Mouse (Mus musculus) spleen, postnatal 10 days (tissue): ENCODE results near the gene Srp9.

Source experiments
- DNase-seq, 2 experiments: peaks; one replicate each; pipeline ENCODE4 v3.0.0; 2021 to 2022; ENCODE audit warnings: low spot score in 2 of 2

Srp9 gene

DNA sequence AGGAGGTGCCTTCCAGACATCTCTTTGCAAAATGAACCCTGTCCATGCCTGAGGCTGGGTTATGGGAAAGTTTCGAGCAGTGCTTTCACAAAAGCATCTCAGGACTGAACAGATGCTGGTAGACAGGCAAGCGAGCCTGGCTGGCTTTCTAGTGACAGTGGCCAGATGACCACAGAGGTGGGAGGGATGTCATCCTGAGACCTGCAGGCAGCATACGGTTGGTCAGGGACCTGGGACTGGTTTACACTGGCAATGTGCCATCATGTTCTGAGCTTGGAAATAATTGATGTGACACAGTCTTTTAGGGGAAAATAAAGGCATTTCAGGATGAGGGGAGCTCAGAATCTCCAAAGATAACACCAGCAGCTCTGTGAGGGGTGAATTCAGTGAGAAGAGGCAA, 19.5 kb upstream of the Srp9 start:
- DNase-seq = no peak

- DNase-seq = no peak
These were observed 17.3 kb upstream of the Srp9 start for GRCm38 (mm10) chr1:182107251-182107650.

- DNase-seq = no peak
These were observed 16.0 kb upstream of the Srp9 start for GRCm38 (mm10) chr1:182108397-182109099.

- DNase-seq = no peak
These were observed 14.4 kb upstream of the Srp9 start for GRCm38 (mm10) chr1:182110185-182110584.

DNA sequence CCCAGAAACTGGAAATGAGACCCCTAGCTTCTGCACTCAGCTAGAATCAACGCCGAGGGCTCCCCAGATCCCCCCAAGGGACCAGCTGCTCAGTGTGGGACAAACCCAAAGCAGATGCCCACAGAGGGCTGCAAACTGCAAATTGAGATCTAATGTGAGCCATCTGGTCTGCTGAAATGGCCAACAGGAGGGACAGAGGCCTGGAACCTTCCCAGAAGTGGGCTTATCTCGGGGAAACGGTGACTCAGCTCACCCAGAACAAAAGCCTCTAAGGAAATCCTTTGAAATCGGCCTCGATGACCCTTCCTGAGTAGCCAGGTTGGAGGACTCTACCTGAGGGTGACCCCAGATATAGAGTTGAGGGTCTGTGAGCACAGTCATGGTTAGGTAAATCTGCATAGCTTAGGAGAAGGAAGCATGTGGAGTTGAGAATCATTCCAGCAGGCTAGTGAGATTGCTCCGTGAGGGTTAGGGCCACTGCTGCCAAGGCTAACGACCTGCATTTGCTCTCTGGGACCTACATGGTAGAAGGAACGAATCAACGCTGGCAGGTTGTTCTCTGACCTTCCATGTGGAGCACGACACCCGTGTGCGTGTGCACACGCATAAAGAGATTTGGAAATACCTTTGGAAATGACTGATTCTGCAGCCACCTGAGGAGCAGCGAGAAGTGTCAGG, 13.7 kb upstream of the Srp9 start:
- no peak for DNase-seq

DNA sequence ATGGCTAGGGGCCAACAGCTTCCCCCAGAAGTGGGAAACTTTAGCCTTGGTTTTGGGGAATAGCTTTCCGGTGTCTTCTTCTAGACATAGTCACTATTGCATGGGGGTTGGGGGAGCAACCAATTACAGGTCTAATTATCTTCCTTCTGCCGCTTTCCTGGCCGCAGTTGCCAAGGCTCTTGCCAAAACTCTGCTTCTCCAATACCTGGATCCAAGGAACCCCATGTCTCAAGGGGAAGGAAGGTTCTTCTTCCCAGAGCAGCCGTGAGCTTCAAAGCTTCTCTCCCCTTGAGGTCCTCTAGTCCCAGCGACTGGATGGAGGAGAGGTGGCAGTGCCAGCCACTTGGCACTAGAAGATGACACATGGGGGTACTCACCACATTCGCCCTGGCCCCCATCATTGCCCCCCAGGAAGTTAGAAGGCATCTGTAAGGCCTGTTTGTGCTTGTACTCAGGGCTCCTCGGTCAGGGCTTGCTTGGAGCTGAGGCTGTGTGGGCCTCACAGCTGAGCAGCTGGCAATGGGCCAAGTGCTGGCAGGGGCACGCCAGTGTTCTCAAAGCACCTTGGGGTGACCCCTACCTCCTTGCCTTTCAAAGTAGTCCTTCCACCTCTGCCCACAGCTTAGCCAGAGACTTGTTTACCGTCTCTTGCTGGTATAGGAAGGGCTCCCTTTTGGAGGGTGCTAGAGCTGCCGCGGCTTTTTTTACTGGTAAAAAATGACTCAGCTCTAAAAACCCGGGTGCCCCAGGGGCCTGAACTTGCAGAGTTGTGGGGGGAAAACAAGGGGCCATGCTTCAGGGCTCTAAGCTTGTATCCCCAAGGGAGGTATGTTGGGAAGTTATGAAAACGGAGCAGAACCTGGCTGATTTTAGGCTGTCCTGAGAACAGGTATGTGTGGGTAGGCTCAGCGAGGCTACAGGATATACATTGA, 12.9 kb upstream of the Srp9 start:
- no peak for DNase-seq

DNA sequence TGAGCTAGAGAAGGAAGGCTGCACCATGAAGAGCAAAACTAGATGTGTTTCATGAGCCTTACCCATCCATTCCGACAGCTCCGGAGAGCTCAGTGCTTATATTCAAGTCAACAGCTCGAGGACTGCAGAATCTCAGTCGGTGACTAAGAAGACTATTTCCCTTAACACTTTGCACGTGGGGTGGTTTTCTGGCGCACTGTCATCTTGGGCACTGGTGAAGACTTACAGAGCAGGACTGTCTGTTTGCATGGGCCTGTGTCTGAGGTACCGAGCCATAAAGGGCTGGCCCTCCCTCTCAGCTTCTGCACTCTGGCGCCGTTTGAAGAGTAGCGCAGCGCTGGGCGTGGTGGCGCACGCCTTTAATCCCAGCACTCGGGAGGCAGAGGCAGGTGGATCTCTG, 12.2 kb upstream of the Srp9 start:
- no peak for DNase-seq

DNA sequence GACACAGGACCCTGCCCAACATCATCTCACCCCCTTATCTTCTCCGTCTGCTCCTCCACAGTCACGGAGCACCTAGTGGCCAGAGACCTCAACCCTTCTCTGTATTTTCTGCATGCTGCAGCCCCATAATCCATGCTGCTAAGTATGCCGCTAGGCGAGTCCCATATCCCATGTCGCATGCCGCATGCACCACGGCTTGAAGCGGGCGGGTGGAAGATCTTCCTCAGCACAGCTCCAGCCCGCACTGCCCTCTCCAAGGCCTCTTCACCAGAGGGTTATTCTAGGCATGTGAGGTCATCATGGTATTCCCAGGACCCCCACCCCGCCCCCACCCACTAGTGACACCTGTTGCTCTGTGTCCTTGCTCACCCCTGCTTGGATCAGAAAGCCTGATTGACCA, 11.4 kb upstream of the Srp9 start:
- DNase-seq = no peak

- no peak for DNase-seq
These were observed 10.7 kb upstream of the Srp9 start for GRCm38 (mm10) chr1:182113587-182114500.

DNA sequence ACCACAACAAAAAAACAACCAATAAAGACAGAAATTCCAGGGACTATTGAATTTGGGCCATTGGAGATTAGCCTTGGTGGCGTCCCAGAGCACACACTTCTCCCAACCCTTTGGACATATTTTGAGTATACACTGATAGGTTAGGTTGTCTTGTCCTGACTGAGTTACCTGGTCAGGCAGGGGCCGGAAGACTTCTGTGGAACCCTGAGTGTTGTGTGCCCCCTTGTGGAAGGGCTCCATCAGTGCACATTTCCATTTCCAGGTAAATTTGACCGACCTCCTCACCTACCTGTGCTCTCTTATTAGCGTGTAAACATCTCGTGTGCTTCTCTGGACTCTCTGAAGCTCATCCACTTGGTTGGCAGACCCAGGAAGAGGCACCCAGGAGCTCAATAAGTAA, 9.3 kb upstream of the Srp9 start:
- peak in 1 of 2 experiments; percentile 42 for DNase-seq

DNA sequence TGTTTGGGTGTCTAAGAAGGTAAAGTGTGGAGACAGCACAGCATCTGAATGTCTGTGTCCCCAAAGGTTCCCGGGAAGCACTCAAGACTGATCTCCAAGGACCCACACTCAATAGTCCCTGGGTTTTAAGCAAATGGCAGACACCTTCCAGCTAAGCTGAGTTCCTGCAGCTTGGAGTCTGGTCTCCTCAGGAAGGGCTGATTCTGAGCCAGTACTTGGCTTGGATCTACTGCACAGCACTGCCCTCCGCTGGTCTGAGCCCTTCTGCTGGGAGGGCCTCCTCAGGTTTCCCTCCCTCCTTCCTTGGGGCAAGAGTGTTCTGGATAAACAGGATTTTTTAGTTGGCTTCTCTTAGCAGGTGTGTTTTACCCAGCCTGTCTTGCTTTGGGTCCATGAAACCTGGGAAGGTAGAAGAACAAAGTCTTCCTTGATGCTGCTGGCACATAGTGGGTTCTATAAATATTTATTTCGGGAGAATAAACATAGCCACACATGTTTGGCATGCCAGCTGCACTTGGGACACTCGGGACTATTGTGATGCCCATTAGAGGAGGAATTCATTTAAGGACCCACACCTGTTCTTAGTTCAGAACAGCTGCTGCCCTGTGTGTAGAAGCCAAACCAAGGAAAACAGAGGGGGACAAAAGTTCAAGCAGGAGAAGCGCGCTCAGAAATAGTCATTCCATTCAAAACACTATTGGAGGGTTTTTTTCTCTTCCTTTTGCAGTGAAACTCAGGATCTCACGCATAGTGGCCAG, 8.7 kb upstream of the Srp9 start:
- DNase-seq = no peak

DNA sequence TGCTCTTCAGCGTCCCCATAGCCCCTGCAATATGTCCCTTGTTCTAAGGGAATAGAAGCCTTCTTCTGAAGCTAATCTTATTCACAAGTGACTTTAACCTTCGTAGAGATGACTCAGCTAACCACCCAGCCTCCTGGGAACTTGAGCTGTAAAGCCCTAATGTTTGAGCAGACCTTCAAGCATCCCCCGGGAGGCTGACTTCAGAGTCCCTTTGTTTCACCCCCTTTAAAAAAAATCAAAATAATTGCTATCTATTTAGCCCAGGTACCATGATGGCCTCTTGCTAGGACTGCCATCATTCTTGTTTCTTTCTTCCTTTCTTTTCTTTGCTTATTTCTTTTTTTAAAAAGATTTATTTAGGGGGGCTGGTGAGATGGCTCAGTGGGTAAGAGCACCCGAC, 2.1 kb upstream of the Srp9 start:
- DNase-seq = no peak

DNA sequence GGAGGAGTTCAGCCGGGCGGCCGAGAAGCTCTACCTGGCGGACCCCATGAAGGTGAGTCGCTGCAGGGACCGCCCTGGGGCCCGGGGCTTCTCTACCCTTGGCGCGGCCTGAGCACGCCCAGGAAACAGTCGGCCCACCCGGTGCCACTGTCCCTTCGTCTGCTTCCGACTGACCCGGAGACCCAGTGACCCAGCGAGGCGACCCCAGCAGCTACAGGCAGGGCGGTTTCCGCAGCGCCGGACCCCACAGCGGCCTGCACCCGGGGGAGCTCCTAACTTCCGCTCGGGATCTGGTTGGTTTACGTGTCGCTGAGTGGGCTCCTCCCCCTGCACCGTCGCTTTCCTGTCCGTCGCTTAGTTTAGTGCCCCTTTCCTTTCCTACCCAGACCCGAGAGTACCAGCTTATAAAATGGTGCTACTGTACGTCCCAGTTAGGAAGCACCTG, 409 bp downstream of the Srp9 start:
- peak; percentile 77 to 88 for DNase-seq

DNA sequence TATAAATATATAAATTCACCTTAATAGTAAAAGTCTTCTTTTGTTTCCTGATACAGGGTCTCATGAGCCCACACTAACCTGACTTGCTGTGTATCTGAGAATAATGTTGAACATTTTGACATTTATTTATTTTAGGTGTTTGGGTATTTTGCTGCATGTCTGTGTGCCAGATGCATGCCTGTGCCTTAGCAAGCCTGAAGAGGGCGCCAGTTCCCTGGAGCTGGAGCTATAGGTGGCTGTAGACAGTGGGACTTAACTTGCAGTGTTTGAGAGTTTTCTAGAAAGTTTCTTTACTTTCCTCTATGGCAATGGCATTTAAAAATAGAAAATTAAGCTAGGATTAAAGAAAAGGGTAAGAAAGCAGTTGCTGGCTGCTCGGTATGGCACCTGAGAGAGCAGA, 6.3 kb downstream of the Srp9 start:
- peak in 1 of 2 experiments; percentile 65 for DNase-seq

DNA sequence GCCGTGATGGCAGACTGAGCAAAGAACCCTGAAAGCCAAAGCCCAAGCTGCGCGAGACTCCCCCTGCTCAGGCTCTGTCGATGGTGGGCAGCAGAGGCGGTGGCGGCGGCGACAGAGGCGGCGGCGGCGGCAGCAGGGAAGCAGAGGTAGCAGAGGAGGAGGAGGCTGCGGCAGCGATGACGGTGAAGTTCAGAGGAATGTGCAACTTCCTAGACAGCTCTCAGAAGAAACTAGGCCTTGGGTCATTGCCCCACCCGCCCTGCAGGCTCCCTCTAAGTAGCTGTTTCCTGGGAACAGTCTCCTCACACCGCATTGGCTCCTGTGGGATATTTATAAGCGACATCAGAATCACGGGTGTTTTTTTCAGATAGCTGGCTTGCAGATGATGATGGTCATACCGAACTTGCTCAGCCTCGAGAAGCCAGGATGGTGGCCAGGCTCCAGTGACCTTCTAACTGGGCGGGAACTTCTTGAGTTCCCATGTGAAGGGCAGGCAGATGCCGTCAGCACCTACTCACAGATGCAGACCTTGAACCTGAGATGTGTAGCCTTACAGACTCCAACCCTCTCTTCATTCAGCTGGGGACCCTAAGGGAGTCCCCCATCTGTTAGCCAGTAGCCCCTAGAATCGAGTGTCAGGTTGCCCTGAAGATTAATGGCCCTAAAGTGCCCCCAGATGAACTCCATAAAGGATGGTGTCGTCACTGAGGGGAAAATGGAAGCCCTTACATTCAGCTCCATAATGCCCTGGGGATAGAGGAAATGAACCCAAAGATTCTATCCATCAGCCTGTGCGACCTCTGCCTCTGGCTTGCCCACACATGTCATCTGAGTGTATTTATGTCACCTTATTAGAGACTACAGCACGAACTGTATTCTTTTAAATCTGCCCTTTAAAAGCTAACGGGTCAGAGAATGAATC, 12.9 kb downstream of the Srp9 start:
- no peak for DNase-seq

GRCm38 (mm10) chr1:182138172-182138571, 13.6 kb downstream of the Srp9 start:
- DNase-seq = no peak

DNA sequence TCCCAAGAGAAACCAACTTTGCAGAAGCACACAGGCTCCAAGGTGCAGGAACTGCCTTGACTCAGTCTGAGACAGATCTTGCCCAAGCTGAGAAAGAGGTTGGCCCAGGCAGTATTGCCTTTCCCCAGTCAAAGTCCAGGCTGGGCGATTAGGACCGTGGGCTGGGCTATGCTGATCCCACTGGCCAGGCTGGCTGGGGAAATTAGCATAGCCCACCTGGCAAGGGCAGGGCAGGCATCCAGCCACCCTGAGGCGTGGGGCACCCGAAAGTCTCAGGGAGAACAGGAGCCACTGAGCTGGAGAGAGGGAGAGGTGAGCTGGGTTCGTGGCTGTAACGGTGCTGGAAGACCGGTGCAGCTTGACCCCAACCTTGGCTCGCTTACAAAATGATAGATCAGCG, 15.4 kb downstream of the Srp9 start:
- DNase-seq = no peak

- DNase-seq = peak; percentile 71 to 84
These were observed 15.8 kb downstream of the Srp9 start for GRCm38 (mm10) chr1:182140370-182140769.

- no peak for DNase-seq
These were observed 18.2 kb downstream of the Srp9 start for GRCm38 (mm10) chr1:182142725-182143124.
